Mouse (Mus musculus) heart, postnatal 10 days (tissue): ENCODE measurements at regions not wholly inside any gene's neighbourhood (a gene's known extent, or its start where the extent isn't known, plus 50 kb on each side); places are given as distances from the start of the nearest gene placed in this dataset.

Experiments
- DNase-seq, 2 experiments: peaks; one replicate each; pipeline ENCODE4 v3.0.0; 2021
- intact Hi-C: fragments of 180-260 bp; cut with DNase I; formaldehyde crosslinking; loops from one replicate; pipeline ENCODE4 v1.15.1; 2025

- intact Hi-C loops, result no loop called here
- DNase-seq, result no peak
These were observed 207.4 kb upstream of the Kdm8 start for GRCm38 (mm10) chr7:125237026-125237425.

GRCm38 (mm10) chr7:125243021-125243420 lies 201.5 kb upstream of the Kdm8 start:
- intact Hi-C loops, result no loop called here
- DNase-seq, result no peak

- intact Hi-C loops, result no loop called here
- DNase-seq, result peak; percentile 21 to 34
These were observed 196.1 kb upstream of the Kdm8 start for GRCm38 (mm10) chr7:125248386-125248785.

GRCm38 (mm10) chr7:125250385-125250784 lies 194.1 kb upstream of the Kdm8 start:
- intact Hi-C loops, result no loop called here
- no peak for DNase-seq

GRCm38 (mm10) chr7:125250970-125251585 lies 193.4 kb upstream of the Kdm8 start:
- intact Hi-C loops, result no loop called here
- DNase-seq, result no peak

- DNase-seq, result no peak
- intact Hi-C loops, result no loop called here
These were observed 190.2 kb upstream of the Kdm8 start for GRCm38 (mm10) chr7:125254302-125254701.

GRCm38 (mm10) chr7:125259016-125259415 lies 185.5 kb upstream of the Kdm8 start:
- intact Hi-C loops, result no loop called here
- peak; percentile 5 to 15 for DNase-seq

GRCm38 (mm10) chr7:125262133-125262532 lies 182.3 kb upstream of the Kdm8 start:
- no peak for DNase-seq
- intact Hi-C loops, result no loop called here

GRCm38 (mm10) chr7:125262672-125263365 lies 181.7 kb upstream of the Kdm8 start:
- intact Hi-C loops, result no loop called here
- no peak for DNase-seq

GRCm38 (mm10) chr7:125263756-125264155 lies 180.7 kb upstream of the Kdm8 start:
- intact Hi-C loops, result no loop called here
- no peak for DNase-seq

GRCm38 (mm10) chr7:125270711-125271110 lies 173.8 kb upstream of the Kdm8 start:
- DNase-seq, result peak in 1 of 2 experiments; percentile 7
- intact Hi-C loops, result no loop called here

- intact Hi-C loops, result no loop called here
- DNase-seq, result no peak
These were observed 173.1 kb upstream of the Kdm8 start for GRCm38 (mm10) chr7:125271356-125271755.

GRCm38 (mm10) chr7:125281371-125281770 lies 163.1 kb upstream of the Kdm8 start:
- DNase-seq, result no peak
- intact Hi-C loops, result no loop called here

- no peak for DNase-seq
- intact Hi-C loops, result no loop called here
These were observed 149.2 kb upstream of the Kdm8 start for GRCm38 (mm10) chr7:125295226-125295625.

- no peak for DNase-seq
- intact Hi-C loops, result no loop called here
These were observed 136.0 kb upstream of the Kdm8 start for GRCm38 (mm10) chr7:125308433-125308832.

GRCm38 (mm10) chr7:125310971-125311370 lies 133.5 kb upstream of the Kdm8 start:
- no peak for DNase-seq
- intact Hi-C loops, result no loop called here

- DNase-seq, result no peak
- intact Hi-C loops, result no loop called here
These were observed 130.9 kb upstream of the Kdm8 start for GRCm38 (mm10) chr7:125313604-125314003.

- intact Hi-C loops, result no loop called here
These were observed 109.7 kb upstream of the Kdm8 start for GRCm38 (mm10) chr7:125334769-125335168.

GRCm38 (mm10) chr7:125335586-125336165 lies 108.8 kb upstream of the Kdm8 start:
- no peak for DNase-seq
- intact Hi-C loops, result no loop called here

More at GRCm38 (mm10) chr7:125334769-125335168, 109.7 kb upstream of the Kdm8 start:
- no peak for DNase-seq

GRCm38 (mm10) chr7:125336826-125337225 lies 107.7 kb upstream of the Kdm8 start:
- intact Hi-C loops, result no loop called here

GRCm38 (mm10) chr7:125338177-125338751 lies 106.2 kb upstream of the Kdm8 start:
- no peak for DNase-seq

More at GRCm38 (mm10) chr7:125336826-125337225, 107.7 kb upstream of the Kdm8 start:
- no peak for DNase-seq

More at GRCm38 (mm10) chr7:125338177-125338751, 106.2 kb upstream of the Kdm8 start:
- intact Hi-C loops, result no loop called here
